Mouse (Mus musculus) forebrain, postnatal 0 days (tissue): ENCODE measurements at regions not wholly inside any gene's neighbourhood (a gene's known extent, or its start where the extent isn't known, plus 50 kb on each side); places are given as distances from the start of the nearest gene placed in this dataset.

Source experiments
- ATAC-seq: fragments of 200-750 bp; cut with Nextera tagmentation; 2 replicates; pipeline ENCODE4 v1.8.0; 2017; ENCODE audit warnings: mild to moderate bottlenecking, moderate library complexity
- DNase-seq: peaks from one replicate; pipeline ENCODE4 v3.0.0-alpha.2; 2015
- H3K27ac ChIP-seq: fragments of 300-500 bp; sonication (generic); 2 replicates; pipeline ENCODE4 v1.5.1; 2014; ENCODE audit warnings: low read depth, mild to moderate bottlenecking, antibody characterized with exemption, low read length, moderate library complexity, mixed read lengths
- H3K27me3 ChIP-seq: fragments of 300-500 bp; sonication (generic); 2 replicates; pipeline ENCODE4 v1.6.1; 2014; ENCODE audit warnings: mild to moderate bottlenecking, low read length, mixed read lengths; ENCODE audit not compliant: insufficient read depth
- H3K36me3 ChIP-seq: fragments of 300-500 bp; sonication (generic); 2 replicates; pipeline ENCODE4 v1.6.1; 2014; ENCODE audit warnings: mild to moderate bottlenecking, moderate library complexity; ENCODE audit not compliant: insufficient read depth
- H3K4me1 ChIP-seq: fragments of 300-500 bp; sonication (generic); 2 replicates; pipeline ENCODE4 v1.6.1; 2014; ENCODE audit warnings: antibody characterized with exemption; ENCODE audit not compliant: insufficient read depth
- H3K4me2 ChIP-seq: fragments of 300-500 bp; sonication (generic); 2 replicates; pipeline ENCODE4 v1.6.1; 2014; ENCODE audit warnings: low read depth, mild to moderate bottlenecking, moderate library complexity
- H3K4me3 ChIP-seq: fragments of 300-500 bp; sonication (generic); 2 replicates; pipeline ENCODE4 v1.5.1; 2014; ENCODE audit warnings: low read depth, low read length, mixed read lengths
- H3K9ac ChIP-seq: fragments of 300-500 bp; sonication (generic); 2 replicates; pipeline ENCODE4 v1.6.1; 2014; ENCODE audit warnings: mild to moderate bottlenecking
- H3K9me3 ChIP-seq: fragments of 300-500 bp; sonication (generic); 2 replicates; pipeline ENCODE4 v1.6.1; 2016; ENCODE audit warnings: low read length
- CTCF ChIP-seq: sonication (generic); IDR thresholded peaks from 2 replicates; pipeline ENCODE4 v1.5.1; 2016; ENCODE audit warnings: antibody characterized with exemption, control low read depth, low read depth
- WGBS: fragments of 180-500 bp; shearing (Covaris S2); extraction: QIAGEN DNeasy Blood & Tissue Kit; methylation state at CpG from one replicate; pipeline ENCODE4 v1.1.7; 2014; 5-methylcytosine and 5-hydroxymethylcytosine counted together

- no peak for ATAC-seq
- no peak overlapping the region for H3K9ac ChIP-seq
- H3K27me3 ChIP-seq: no peaks in the 10 kb centered on the region
- no peak overlapping the region for H3K27ac ChIP-seq
- no peak for DNase-seq
- no peak overlapping the region for H3K4me2 ChIP-seq
- H3K4me3 ChIP-seq: no peak overlapping the region
- 81% methylated on average over 4 of the region's 4 CpGs for WGBS
- no peaks in the 10 kb centered on the region for H3K36me3 ChIP-seq
- no peaks in the 10 kb centered on the region for H3K4me1 ChIP-seq
- no peak for TF ChIP-seq CTCF
- no peaks in the 10 kb centered on the region for H3K9me3 ChIP-seq
Measured at GRCm38 (mm10) chr15:41359276-41359675, 1225.1 kb downstream of the 9330182O14Rik start.

- ATAC-seq: peak; percentile 68
Measured at GRCm38 (mm10) chr15:41374669-41375068, 1240.5 kb downstream of the 9330182O14Rik start.

DNA sequence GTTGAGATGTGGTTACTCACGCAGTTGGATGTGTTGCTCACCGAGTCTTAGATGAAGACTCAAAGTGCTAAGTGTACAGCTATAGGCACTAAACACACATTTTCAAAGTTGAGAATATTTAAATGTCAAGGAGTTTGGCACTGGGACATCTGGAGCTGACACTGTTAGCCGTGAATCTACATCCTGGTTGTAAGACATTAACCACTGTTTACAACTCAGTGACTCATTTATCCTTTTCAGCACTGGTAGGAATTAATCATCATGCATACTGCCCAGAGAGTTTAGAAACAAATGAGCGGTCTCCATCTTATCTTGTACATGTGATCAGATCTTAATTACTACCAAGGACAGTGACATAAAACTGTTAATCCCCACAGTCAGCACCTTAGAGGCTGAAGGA is 1241.7 kb downstream of the 9330182O14Rik start:
- Histone ChIP-seq H3K9ac (no peak overlapping the region), H3K36me3 (no peaks in the 10 kb centered on the region), H3K4me1 (no peaks in the 10 kb centered on the region), H3K9me3 (no peaks in the 10 kb centered on the region), H3K4me2 (no peak overlapping the region), H3K27me3 (no peaks in the 10 kb centered on the region), H3K4me3 (no peak overlapping the region), H3K27ac (no peak overlapping the region)
- DNase-seq: no peak
- no peak for TF ChIP-seq CTCF
- no peak for ATAC-seq
- 84% methylated on average over 4 of the region's 4 CpGs for WGBS

More at GRCm38 (mm10) chr15:41374669-41375068, 1240.5 kb downstream of the 9330182O14Rik start:
- TF ChIP-seq CTCF: no peak
- Histone ChIP-seq H3K9ac (no peak overlapping the region), H3K27me3 (no peaks in the 10 kb centered on the region), H3K4me3 (no peak overlapping the region), H3K36me3 (no peaks in the 10 kb centered on the region), H3K4me1 (no peaks in the 10 kb centered on the region), H3K9me3 (no peaks in the 10 kb centered on the region), H3K27ac (no peak overlapping the region), H3K4me2 (no peak overlapping the region)
- DNase-seq: peak; percentile 21
- WGBS: 78% methylated on average over 1 of the region's 1 CpGs

DNA sequence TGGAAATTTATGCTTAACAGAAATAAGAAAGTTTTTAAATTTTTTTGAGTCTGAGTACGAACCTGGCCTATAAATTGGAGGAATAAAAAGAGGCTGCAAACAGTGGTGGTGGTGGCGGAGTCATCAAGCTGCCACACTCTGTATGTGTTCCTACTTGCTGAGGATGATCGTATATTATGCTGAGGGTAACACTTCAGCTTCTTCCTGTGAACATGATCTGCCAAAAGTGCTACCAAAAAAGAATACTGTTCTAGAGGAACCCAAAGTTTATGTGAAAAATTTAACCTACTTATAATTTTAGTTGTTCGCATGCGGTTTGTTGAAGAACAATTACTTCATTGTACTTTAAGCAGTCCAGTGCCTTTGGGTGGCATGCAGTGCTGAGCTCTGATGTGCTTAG is 1245.5 kb downstream of the 9330182O14Rik start:
- Histone ChIP-seq H3K27me3 (no peaks in the 10 kb centered on the region), H3K4me3 (no peak overlapping the region), H3K4me1 (no peaks in the 10 kb centered on the region), H3K9me3 (no peaks in the 10 kb centered on the region), H3K36me3 (no peaks in the 10 kb centered on the region), H3K9ac (no peak overlapping the region), H3K27ac (no peak overlapping the region), H3K4me2 (no peak overlapping the region)
- no peak for TF ChIP-seq CTCF
- 83% methylated on average over 5 of the region's 5 CpGs for WGBS
- no peak for DNase-seq
- no peak for ATAC-seq

GRCm38 (mm10) chr15:41380429-41380828 is 1246.3 kb downstream of the 9330182O14Rik start:
- WGBS: 92% methylated on average over 7 of the region's 7 CpGs
- TF ChIP-seq CTCF: no peak
- no peak overlapping the region for H3K9ac ChIP-seq
- no peak overlapping the region for H3K4me2 ChIP-seq
- H3K9me3 ChIP-seq: no peaks in the 10 kb centered on the region
- H3K4me1 ChIP-seq: no peaks in the 10 kb centered on the region
- no peak overlapping the region for H3K4me3 ChIP-seq
- no peak overlapping the region for H3K27ac ChIP-seq
- DNase-seq: no peak
- no peaks in the 10 kb centered on the region for H3K27me3 ChIP-seq
- no peaks in the 10 kb centered on the region for H3K36me3 ChIP-seq
- ATAC-seq: no peak

GRCm38 (mm10) chr15:41390699-41391098 is 1256.5 kb downstream of the 9330182O14Rik start:
- Histone ChIP-seq H3K4me1 (no peaks in the 10 kb centered on the region), H3K27me3 (no peaks in the 10 kb centered on the region), H3K4me2 (no peak overlapping the region), H3K36me3 (no peaks in the 10 kb centered on the region), H3K27ac (no peak overlapping the region), H3K4me3 (no peak overlapping the region), H3K9me3 (no peaks in the 10 kb centered on the region), H3K9ac (no peak overlapping the region)
- TF ChIP-seq CTCF: no peak
- DNase-seq (no peak), ATAC-seq (no peak)
- WGBS: 29% methylated on average over 2 of the region's 2 CpGs
